Mouse (Mus musculus): ENCODE measurements around the gene Creb3l4.
"Not testable (repeated sequence)": the region's sequence is repeated elsewhere in the genome, so short reads cannot be mapped to it uniquely, and the experiment has no call there.

The Creb3l4 gene

GRCm38 (mm10) chr3:90242984-90243775 is at the start of gene Creb3l4:
Creb3l4 (minus strand) TSS chr3:90243512.
- DNase-seq: no peak

GRCm38 (mm10) chr3:90292345-90293275 is 49.3 kb upstream of the Creb3l4 start, which contains the start of gene Gatad2b:
Gatad2b (plus strand) TSS chr3:90293178.
- DNase-seq: peak; percentile 99

GRCm38 (mm10) chr3:90291982-90292344 is 48.7 kb upstream of the Creb3l4 start:
- DNase-seq: no peak

- no peak for DNase-seq
Observed at GRCm38 (mm10) chr3:90290602-90291001, 47.3 kb upstream of the Creb3l4 start.

- not testable (repeated sequence) for DNase-seq
Observed at GRCm38 (mm10) chr3:90289403-90289802, 46.1 kb upstream of the Creb3l4 start.

GRCm38 (mm10) chr3:90284150-90284549 is 40.8 kb upstream of the Creb3l4 start:
- no peak for DNase-seq

GRCm38 (mm10) chr3:90280708-90281107 is 37.4 kb upstream of the Creb3l4 start:
- no peak for DNase-seq

GRCm38 (mm10) chr3:90279743-90280142 is 36.4 kb upstream of the Creb3l4 start:
- DNase-seq: no peak

- no peak for DNase-seq
Observed at GRCm38 (mm10) chr3:90279216-90279615, 35.9 kb upstream of the Creb3l4 start.

GRCm38 (mm10) chr3:90278211-90278610 is 34.9 kb upstream of the Creb3l4 start:
- no peak for DNase-seq

- peak; percentile 83 for DNase-seq
Observed at GRCm38 (mm10) chr3:90277793-90278192, 34.5 kb upstream of the Creb3l4 start.

GRCm38 (mm10) chr3:90276858-90277257 is 33.5 kb upstream of the Creb3l4 start:
- no peak for DNase-seq

GRCm38 (mm10) chr3:90275286-90275685 is 32.0 kb upstream of the Creb3l4 start:
- peak; percentile 69 for DNase-seq

GRCm38 (mm10) chr3:90273855-90274254 is 30.5 kb upstream of the Creb3l4 start:
- DNase-seq: no peak

- no peak for DNase-seq
Observed at GRCm38 (mm10) chr3:90272170-90272569, 28.9 kb upstream of the Creb3l4 start.

GRCm38 (mm10) chr3:90270784-90271183 is 27.5 kb upstream of the Creb3l4 start:
- DNase-seq: no peak

- peak; percentile 10 for DNase-seq
Observed at GRCm38 (mm10) chr3:90268971-90269370, 25.7 kb upstream of the Creb3l4 start.

- peak; percentile 11 for DNase-seq
Observed at GRCm38 (mm10) chr3:90268190-90268589, 24.9 kb upstream of the Creb3l4 start.

GRCm38 (mm10) chr3:90266901-90267775 is 23.8 kb upstream of the Creb3l4 start:
- DNase-seq: peak; percentile 28

- DNase-seq: peak; percentile 43
Observed at GRCm38 (mm10) chr3:90265932-90266741, 22.8 kb upstream of the Creb3l4 start.

GRCm38 (mm10) chr3:90265034-90265931 is 22.0 kb upstream of the Creb3l4 start, which contains the start of gene Dennd4b:
Dennd4b (plus strand) TSS chr3:90265185.
- DNase-seq: peak; percentile 94
